Mouse (Mus musculus) hematopoietic stem cell, adult 5-6 weeks (primary cell): Measurements from ENCODE around the gene Gmpr. TPM values are rescaled to one million over a fixed set of nuclear protein-coding genes. Genes with fewer than 3 reads are reported as not detected.

ENCODE experiments used
- ATAC-seq, 2 experiments: fragments of 125-278 bp in 1 of 2; replicated peaks in 1 of 2; 2 replicates each; pipeline ENCODE4 v1.8.0; 2016 to 2017; ENCODE audit warnings: inconsistent platforms in 2 of 2, mild to moderate bottlenecking in 2 of 2, moderate number of reproducible peaks in 2 of 2, low read depth in 1 of 2, moderate TSS enrichment in 1 of 2; ENCODE audit not compliant: low FRiP score in 2 of 2, poor library complexity in 2 of 2, severe bottlenecking in 2 of 2, insufficient read depth in 1 of 2, low TSS enrichment in 1 of 2
- total RNA-seq: library from RNA; stranded (forward); fragments of 172-1452, 232-1000 nt; gene quantifications from 2 replicates; pipeline ENCODE4 v1.2.3, GENCODE M21; 2017

Gmpr gene
- total RNA-seq, 1 experiment from 2014 or later: 11.7 TPM

GRCm38 (mm10) chr13:45527232-45527964 lies 20.2 kb downstream of the Gmpr start:
- ATAC-seq: peak; percentile 70 to 76

GRCm38 (mm10) chr13:45528787-45529186 lies 21.5 kb downstream of the Gmpr start:
- no peak for ATAC-seq

- no peak for ATAC-seq
Measured at GRCm38 (mm10) chr13:45530754-45531153, 23.5 kb downstream of the Gmpr start.

GRCm38 (mm10) chr13:45535731-45536453 lies 28.6 kb downstream of the Gmpr start:
- ATAC-seq: no peak

- no peak for ATAC-seq
Measured at GRCm38 (mm10) chr13:45537110-45537509, 29.9 kb downstream of the Gmpr start.

GRCm38 (mm10) chr13:45538091-45538490 lies 30.8 kb downstream of the Gmpr start:
- ATAC-seq: no peak

- ATAC-seq: peak; percentile 46 to 59; a peak in 3 of 4 replicates
Measured at GRCm38 (mm10) chr13:45538532-45539204, 31.4 kb downstream of the Gmpr start.

- peak; percentile 46 to 70; a peak in 3 of 4 replicates for ATAC-seq
Measured at GRCm38 (mm10) chr13:45539205-45539568, 31.9 kb downstream of the Gmpr start.

- ATAC-seq: peak in 1 of 2 experiments; percentile 13; a peak in 1 of 4 replicates
Measured at GRCm38 (mm10) chr13:45545974-45546373, 38.7 kb downstream of the Gmpr start.

GRCm38 (mm10) chr13:45546946-45547345 lies 39.7 kb downstream of the Gmpr start:
- ATAC-seq: no peak

- ATAC-seq: no peak
Measured at GRCm38 (mm10) chr13:45547549-45547948, 40.3 kb downstream of the Gmpr start.

- no peak for ATAC-seq
Measured at GRCm38 (mm10) chr13:45553674-45554073, 46.4 kb downstream of the Gmpr start.

GRCm38 (mm10) chr13:45558367-45558766 lies 51.1 kb downstream of the Gmpr start:
- ATAC-seq: no peak

GRCm38 (mm10) chr13:45559258-45559657 lies 52.0 kb downstream of the Gmpr start:
- ATAC-seq: no peak

- ATAC-seq: no peak
Measured at GRCm38 (mm10) chr13:45560543-45560942, 53.3 kb downstream of the Gmpr start.

- no peak for ATAC-seq
Measured at GRCm38 (mm10) chr13:45562011-45562410, 54.8 kb downstream of the Gmpr start.

GRCm38 (mm10) chr13:45564946-45565345 lies 57.7 kb downstream of the Gmpr start:
- ATAC-seq: no peak

GRCm38 (mm10) chr13:45569932-45570331 lies 62.7 kb downstream of the Gmpr start:
- no peak for ATAC-seq
